Mouse (Mus musculus) CD4-positive, CD25-positive, alpha-beta regulatory T cell, adult 4 months (primary cell): Measurements from ENCODE around the gene Fam234b. TPM values are rescaled to one million over a fixed set of nuclear protein-coding genes. Genes with fewer than 3 reads are reported as not detected.

Experiments used
- ATAC-seq: one replicate; pipeline ENCODE4 v1.8.0; 2017
- polyA plus RNA-seq, 2 experiments: library from polyadenylated mRNA; unstranded; fragments of 100-300 nt; shearing (Covaris generic); gene quantifications; one replicate each; pipeline ENCODE4 v1.2.1; 2017

Fam234b gene
- polyA plus RNA-seq, result 10 to 100 TPM; 18.0 to 23.1 TPM

DNA sequence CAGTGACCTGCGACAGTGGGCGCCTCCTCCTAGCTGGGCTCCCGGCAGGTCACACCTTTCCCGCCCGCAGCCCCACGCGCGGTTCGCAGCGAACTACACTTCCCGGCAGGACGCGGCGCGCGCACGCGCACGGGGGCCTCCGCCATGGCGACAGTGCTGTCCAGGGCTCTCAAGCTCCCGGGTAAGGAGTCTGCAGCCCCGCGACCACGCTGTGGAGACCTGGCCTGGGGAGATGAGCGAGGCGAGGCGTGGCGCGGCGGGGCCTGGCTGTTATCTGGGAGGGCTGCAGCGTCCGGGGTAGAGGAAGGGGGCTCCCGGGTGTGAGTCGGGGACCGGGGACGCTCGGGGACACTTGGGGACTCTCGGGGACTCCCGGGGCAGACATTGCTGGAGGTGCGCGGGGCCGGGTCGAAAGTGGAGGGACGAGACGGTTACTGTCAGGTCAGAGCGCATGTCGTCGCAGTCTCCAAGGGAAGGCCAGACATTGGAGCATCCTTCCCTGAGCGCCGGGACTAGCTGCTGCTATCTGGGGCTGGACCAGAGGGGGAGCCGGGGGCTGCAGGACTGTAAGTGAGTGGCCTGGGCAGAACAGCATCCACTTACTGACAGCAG lies at the start of gene Fam234b, which contains the start of gene Hebp1:
Fam234b (plus strand) TSS at position 57 of the 612 bp plus-strand sequence.
Hebp1 (minus strand) TSS at position 102 of the 612 bp plus-strand sequence.
- peak; percentile 79 for ATAC-seq

DNA sequence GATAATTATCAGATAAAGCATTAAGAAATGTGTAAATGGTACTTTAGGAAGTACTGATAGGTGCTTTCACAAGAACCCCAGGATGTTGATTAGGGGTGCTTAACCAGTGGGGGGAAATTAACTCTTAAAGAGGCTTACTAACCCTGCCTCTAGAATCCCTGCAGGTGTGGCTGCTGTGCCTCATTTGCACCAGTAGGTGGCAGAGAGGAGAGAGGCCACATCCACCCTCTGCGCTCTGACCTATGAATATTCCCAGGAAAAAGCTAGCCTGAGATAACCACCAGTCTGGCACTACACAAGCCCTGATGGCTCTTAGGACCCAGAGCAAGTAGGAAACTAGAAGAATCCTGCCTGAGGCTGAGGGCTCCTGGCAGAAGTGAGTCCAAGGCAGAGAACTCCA lies 49.3 kb upstream of the Fam234b start:
- peak; percentile 41 for ATAC-seq

DNA sequence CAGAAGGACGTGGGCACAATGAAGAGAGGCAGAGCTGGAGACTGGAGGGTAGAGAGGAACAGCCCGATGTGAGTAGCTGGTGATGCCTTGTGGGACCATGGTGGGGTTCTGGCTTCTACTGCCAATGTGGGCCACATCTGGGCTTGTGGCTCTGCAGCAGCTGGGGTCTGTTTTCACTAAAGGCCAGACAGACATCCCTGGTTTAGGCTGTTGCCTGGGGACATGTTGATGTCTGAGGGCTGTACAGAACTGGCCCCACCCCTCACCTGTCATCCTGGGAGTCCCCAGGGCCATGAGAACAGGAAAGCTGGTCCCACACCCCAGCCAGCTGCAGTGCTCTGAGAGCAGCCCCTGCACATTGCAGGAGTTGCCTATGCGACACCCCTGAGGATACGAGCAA lies 48.6 kb upstream of the Fam234b start:
- no peak for ATAC-seq

DNA sequence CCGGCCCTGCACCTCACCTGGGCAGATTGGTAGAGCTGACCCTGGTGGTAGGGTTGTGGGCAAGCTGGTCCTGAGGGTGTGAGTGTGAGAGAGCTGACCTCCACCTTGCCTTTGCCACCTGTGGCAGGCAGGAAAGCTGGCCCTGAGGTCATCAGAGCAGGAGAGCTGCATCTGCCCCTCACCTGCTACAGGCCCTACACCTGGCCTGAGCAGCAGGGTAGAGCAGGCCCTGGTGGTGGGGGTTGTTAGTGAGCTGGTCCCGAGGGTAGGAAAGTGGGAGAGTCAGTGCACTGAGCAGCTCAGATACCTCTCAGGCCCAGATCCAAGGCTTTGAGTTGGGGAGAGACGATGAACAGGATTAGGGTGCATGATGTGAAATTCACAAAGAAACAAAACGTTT lies 48.1 kb upstream of the Fam234b start:
- no peak for ATAC-seq

DNA sequence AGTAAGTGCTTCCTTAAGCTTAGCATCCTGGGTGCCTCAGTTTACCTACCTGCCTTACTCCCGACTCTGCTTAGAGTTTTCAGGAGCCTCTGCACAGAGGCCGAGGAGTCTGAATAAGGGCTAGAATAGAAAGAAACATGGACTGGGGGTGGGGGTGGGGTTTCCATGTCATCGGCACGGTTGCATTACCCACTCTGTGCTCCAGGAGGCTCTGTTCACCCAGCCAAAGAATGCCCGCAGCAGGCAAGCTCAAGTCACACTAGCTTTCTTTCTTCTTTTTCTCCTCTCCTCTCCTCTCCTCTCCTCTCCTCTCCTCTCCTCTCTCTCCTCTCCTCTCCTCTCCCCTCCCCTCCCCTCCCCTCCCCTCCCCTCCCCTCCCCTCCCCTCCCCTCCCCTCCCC lies 47.5 kb upstream of the Fam234b start:
- no peak for ATAC-seq

DNA sequence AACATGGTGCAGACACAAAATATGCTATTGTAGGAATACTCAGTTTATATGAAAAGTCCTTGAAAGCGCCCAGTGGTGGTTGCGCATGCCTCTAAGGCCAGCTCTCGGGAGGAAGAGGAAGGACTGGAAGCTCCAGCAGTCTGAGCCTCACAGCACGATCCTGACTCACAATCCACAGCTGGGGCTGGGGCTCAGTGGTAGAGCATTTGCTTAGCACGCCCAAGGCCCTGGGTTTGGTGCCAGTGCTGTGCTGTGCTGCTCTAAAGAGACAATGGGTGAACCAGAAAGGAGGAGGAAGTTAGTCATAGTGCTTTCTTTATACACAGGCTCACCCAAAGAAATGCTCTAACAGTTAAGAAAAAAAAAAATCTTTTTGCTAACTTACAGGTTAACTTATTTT lies 44.1 kb upstream of the Fam234b start:
- no peak for ATAC-seq

DNA sequence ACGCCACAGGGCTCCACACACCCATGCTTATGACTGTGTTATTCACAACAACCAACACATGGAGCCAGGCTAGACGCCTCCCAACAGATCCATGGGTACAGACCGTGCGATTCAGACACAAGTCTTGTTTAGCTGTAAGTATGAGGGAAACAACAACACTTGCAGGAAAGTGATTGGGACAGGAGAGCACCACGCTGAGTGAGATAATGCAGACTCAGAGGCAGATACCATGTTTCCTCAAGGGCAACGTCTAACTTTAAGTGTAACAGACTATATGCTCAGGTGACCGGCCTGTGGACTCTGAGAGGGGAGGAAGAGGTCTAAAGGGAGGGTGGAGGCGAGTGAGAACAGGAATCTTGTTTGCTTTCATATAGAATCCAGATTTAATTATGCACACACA lies 41.2 kb upstream of the Fam234b start:
- no peak for ATAC-seq

DNA sequence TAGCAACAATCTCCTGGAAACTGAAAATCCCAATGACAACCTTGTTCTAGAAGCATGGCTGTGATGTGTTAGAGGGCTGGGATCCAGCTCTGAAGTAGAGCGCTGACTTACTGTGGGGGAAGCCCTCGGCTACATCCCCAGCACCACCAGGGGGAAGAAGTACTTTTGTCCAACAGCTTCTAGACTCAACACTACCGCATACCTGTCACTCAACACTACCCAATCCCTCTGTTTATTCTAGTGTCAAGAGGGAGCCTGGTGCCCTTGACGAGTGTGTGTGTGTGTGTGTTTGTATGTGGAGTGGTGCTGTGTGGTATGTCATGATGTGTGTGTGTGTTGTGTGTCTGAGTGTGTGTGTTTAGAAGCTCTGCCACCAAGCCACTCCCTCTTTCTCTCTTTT lies 40.3 kb upstream of the Fam234b start:
- no peak for ATAC-seq

DNA sequence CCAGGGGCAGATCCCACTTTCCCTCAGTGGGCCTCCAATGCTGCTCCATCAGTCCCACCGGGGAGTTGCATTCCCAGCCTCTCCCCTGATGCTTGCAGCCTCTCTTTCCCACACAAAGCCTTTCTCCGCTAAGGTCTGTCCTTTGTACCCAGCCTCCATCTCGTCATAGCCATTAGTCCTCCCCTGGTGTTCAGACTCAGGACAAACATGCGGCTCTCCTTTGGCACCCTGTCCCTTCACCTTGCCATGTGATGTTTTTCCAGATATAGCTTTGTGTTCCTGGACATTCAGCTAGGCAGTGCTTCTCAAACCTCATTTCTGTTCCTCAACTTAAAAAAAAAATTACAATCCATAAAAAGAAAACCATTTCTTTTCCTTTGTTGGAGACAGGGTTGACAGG lies 39.3 kb upstream of the Fam234b start:
- no peak for ATAC-seq

DNA sequence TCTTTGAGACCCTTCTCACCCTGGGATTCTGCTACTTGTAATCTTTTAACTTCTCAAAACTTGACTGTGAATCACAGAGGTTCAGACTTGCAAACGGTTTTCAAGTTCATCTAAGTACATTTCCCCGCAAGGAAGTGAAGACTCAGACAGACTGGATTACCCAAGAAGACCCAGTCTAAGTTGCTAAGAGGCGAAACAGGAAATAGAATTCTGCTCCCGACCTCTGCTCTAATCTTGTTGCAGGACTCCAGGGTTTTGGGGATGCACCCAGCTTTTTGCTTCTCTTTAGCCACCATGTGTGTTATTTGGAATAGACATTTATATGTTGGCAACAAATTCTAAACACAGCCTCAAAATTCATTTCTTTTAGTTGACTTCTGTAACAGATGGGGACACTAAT lies 36.4 kb upstream of the Fam234b start:
- ATAC-seq, result no peak

DNA sequence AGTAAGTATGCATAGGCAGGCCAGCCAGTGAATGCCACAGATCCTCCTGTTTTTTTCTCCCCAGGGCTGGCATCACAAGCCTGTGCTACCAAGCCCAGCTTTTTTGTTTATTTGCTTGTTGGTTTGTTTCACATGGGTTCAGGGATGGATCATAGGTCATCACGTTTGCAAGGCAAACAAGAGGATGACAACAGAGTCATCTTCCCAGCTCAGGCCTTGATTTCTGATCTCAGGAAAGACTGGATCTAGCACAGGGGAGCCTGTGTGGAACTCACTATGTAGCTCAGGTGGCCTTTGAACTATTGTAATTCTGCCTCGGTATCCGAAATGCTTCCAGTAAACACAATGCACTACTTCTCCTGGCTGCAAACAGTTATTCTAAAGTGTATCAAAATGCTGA lies 35.5 kb upstream of the Fam234b start:
- no peak for ATAC-seq

DNA sequence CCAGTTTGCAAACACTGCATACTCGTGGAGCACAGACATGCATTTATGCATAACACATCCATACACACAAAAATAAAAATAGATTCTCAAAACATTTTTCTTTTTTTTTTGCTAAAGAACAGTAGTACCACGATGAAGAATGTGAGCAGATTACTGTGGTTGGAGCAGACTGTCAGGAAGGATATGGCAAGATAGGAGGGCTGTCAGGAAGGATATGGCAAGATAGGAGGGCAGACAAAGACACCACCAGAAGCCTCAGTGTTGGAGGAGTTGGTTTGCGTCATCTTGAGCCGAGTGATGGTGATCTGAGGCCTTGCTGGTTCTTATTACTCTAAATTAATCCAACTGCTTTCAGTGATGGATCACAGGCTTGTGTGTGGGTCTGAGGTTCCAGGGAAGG lies 34.9 kb upstream of the Fam234b start:
- no peak for ATAC-seq

DNA sequence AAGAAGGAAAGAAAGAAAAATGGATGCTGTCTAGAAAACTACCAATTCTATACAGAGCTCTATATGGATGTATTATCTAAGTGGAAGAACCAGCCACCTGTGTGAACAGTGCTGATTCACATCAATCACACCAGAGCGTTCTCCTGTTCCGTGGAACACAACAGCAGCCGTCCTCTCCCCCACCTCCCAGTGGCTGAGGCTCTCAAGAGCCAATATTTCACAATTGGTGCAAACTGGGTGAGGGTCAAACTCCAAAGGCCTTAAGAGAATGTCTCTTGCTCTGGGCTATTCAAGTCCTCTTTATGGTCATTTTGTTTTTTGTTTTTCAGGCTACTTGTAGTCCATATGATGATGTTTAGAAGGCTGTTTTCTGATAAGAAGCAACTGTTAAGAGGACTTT lies 32.6 kb upstream of the Fam234b start:
- ATAC-seq, result no peak

DNA sequence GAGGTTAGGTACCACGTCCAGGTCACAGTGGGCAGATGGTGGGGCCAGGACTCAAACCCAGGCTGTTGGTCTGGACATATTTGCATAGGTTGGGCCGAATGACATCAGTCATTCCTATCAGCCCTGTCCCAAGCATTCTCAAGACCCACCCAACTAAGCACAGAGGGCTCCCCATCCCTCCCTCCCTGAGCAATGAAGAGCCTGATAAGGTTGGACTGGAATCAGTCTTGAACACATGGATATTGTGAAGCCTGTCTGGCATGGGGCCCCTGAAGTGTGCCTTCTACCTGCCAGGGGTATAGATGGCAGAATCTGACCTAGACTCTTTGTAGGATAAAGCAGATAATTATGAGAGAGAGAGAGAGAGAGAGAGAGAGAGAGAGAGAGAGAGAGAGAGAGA lies 32.1 kb upstream of the Fam234b start:
- no peak for ATAC-seq

DNA sequence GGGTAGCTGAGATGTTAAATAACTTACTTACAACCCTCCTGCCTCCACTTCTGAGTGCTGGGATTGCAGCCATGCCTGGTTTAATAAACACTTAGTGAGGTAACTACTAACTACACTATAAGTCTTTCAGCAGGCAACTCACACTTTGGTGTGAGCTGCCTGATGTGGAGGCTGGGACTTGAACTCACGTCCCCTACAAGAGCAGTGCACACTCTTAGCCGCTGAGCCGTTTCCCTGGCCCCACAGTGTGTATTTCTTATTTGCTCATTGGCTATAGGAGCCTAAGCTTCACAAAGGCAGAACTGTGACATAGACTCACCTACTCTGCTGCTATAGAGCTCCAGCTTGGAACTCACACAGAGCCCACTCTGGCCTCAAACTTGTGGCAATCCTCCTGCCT lies 31.5 kb upstream of the Fam234b start:
- ATAC-seq, result no peak

DNA sequence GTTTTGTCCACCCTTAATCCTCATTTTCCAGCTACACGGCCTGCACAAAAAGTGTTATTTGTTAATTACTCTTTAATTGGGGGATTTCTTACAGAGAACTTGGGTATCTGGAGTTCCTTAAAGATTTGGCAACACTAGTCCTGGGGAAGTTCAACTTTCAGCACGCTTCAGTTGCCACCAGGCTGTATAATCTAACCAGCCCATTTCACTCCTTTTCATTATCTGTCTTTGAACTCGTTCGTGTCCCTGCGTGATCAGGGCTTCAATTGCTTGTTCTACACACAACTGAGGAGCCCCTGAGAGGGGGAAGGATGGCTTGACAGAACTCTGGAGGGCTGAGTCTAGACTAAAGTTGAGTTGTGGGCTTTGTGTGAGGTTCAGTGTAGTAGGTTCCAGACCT lies 31.1 kb upstream of the Fam234b start:
- ATAC-seq, result no peak

DNA sequence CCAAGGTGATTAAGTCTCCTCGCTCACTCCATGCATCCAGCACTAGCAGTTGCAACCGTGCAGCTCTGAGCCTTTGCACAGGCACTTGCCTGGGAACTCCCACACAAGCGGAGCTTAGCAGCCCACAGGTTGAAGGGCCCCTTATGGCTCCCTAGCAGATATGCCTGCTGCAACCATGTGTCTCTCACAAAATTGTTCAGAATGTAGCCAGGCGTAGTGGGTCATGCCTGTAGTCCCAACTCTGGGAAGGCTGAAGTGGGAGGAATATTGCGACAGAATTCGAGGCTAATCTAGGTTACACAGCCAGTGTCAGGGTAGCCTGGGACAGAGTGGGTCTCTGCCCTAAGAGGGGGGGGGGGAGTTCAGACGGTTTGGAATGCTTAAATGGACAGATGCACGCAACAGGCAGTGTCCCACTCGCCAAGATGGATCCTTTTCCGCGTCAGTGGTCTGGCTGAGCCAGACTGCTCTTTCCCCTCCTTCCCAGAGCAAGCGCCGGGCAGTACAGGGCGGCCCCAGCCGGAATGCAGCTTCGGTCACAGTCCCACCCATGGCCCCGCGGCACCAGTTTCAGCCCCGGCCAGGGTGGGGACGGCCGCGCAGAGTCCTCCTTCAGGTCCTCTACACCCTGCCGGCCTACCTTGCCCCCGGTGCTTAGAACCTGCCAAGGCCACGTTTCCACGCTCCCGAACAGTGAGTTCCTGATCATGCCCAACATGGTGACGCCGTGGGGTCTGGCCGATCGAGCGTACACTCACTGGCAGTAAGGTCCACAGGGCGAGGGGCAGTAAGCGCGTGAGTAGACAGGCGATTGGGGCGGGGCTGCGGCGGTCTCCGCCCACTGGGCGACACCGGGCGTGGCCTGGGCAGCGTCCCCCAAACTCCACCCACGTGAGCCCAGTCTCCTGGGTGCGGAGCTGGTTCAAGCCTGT lies 30.1 kb upstream of the Fam234b start:
- ATAC-seq, result no peak

DNA sequence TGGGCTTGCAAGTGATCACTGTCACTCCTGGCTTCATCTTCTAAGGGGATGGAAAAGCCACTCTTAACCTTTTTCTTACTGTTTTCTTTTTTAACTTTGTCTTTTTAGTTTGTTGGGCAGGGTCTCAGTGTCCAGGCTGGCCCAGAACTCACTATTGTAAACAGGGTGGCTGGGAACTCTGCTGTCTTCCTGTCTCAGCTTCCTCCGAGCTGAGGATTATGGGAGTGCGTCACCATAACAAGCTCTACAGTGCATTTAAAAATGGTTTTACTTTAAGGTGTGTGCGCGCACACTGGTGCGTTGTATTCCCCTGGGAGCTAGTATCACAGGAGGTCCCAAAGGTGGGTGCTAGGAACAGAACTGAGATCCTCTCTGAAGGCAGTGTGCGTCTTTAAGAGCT lies 29.3 kb upstream of the Fam234b start:
- ATAC-seq, result no peak

DNA sequence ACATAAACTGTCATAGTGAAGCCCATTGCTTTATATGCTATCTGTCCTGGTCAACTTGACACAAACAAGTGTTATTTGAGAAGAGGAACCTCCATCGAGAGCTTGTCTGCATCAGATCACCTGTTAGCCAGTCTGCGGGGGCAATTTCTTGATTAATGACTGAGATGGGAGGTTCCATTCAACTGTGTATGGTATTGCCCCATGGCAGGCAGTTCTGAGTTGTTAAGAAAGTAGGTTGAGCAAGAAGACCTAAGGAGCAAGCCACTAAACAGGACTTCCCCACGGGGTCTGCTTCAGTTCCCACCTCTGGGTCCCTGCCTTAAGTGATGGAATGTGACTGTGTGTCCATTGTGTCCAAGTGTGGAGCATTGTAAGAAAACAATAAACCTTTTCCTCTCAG lies 28.5 kb upstream of the Fam234b start:
- ATAC-seq, result no peak

DNA sequence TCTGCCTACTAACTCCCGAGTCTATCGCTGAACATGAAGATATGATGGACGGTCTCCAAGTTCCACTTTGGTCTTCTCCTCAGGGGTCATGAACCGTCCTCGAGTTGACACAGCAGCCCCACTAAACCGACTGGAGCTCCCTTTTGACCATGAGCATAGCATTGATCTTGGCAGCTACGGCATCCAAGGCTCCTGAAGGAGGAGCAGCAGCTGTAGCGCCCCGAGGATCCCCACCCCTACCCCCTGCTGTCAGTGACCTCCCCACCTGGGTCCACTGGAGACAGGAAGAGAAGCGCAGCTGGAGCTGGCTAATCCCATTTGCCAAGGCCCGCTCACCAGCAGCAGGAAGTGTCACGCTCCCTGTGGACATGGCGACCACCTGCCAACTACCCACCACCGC lies 26.0 kb upstream of the Fam234b start:
- no peak for ATAC-seq

DNA sequence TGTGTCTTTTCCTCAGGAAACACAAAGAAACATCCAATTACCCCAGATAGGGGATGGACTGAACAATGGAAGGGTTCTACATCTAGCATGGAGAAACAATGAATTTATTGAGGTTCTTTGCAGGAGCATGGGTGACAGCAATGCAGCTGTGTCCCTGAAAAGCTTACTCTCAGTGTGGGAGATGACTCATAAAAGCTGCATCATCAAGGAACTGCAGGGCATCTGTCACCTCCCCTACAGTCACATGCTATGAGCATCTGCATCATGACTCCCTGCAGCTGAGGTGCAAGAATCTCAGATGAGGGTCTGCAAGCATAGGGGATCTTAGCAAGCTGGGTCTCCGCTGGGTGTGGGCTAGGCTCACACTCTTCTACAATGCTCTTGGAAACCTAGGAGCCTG lies 22.8 kb upstream of the Fam234b start:
- no peak for ATAC-seq

DNA sequence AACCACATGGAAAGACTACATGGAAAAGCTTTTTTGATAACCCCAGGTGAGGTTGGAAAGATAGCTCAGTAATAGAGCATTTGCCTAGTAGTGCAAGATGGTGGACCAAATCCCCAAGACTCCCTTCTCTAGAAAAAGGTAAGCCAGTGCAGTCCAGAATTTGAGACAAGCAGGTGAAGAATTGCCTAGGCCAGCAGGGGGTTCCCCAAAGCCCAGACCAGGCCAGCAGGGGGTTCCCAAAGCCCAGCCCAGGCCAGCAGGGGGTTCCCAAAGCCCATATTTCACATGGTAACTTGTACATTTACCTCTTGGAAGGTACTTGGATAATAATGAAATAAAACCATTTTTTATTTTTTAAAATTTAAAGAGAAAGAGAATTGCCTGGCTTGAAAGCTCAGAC lies 20.5 kb upstream of the Fam234b start:
- no peak for ATAC-seq

DNA sequence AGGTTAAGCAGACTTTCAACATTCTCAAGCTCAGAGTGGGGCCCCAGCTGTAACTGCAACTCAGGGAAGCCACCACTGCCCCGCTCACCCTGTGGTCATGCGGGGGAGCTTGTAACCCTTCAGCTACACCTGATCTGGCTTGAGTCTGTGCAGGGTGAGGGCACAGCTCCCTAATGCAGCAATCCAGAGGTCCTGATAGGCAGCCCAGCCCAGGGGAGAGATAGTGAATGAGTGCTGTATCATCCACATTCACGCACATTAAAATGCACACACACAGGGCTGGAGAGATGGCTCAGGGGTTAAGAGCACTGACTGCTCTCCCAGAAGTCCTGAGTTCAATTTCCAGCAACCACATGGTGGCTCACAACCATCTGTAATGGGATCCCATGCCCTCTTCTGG lies 19.2 kb upstream of the Fam234b start:
- no peak for ATAC-seq

DNA sequence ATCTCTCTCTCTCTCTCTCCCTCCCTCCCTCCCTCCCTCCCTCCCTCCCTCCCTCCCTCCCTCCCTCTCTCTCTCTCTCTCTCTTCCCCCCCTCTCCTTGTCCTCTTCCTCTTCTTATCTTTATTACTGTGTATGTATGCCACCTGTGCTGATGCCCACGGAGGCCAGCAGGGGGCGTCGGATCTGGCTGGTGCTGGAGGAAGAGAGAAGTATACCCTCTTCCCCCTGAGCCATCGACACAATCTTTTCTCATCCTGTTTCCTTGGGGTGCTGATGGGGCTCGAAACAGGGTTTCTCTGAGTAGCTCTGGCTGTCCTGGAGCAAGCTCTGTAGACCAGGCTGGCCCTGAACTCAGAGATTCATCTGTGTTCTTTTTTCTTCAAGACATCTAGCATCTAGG lies 14.9 kb upstream of the Fam234b start:
- ATAC-seq, result no peak
